In the genomic region with DNA sequence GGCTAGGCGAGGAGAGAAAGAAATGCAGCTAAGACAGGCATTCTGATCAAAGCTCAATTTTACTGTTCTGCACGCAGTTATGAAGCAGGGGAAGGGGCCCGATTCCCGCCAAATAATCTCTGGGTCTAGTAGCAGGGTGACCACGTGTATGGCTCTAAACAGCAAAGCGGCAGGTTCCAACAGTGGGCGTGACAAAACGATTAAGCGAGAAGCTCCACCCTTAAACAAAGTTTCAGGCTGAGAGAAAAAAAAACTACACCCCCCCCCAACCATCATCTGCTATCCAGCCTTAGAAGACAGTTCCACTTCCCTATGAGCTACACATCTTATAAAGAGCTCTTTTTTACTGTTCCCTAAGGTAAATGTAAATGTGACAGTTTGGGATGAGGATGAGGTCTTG, we compare ENCODE assay signal across 13 mouse cellular contexts.
"Had no signal": no experiment of that assay in that cellular context is flagged by ENCODE, and none has a peak within 500 bp of the region (broad histone marks: within the 10 kb centered on the region; RNA-seq: fewer than 3 reads in every experiment).

No protein-coding gene starts in this region.

- DNase-seq: gastrocnemius, adult 2 months; gastrocnemius, postnatal 10 days; gastrocnemius, postnatal 25 days; heart, adult 18-20 months; heart, postnatal 10 days; heart, postnatal 4 days; kidney, adult 18-20 months; kidney, adult 8-10 months; kidney, postnatal 10 days; kidney, postnatal 25 days; kidney, postnatal 4 days; liver; liver, embryonic 13.5 days had no signal
